Mouse (Mus musculus) layer of hippocampus, adult 6 months (tissue): ENCODE data around the gene H2al1a. TPM values are rescaled to one million over a fixed set of nuclear protein-coding genes. Genes with fewer than 3 reads are reported as not detected.

ENCODE experiments used
- long read RNA-seq, 2 experiments: library from polyadenylated mRNA; unstranded; transcript quantifications; one replicate each; pipeline ENCODE4 v2.0.0; 2019 to 2020
- polyA plus RNA-seq: library from polyadenylated mRNA; unstranded; fragments of <200 nt; fragmentation: Nextera tagmentation; gene quantifications from 2 replicates; pipeline ENCODE4 v1.2.3, GENCODE M21; 2021

H2al1a gene
- not detected in 2 replicates for polyA plus RNA-seq
- long read RNA-seq, experiment 1 = 0 reads
- long read RNA-seq, experiment 2 = 0 reads

GRCm38 (mm10) chrX:11298957-11299356 is at the start of gene H2al1a:
Gene H2al1a, plus strand, starts transcription at chrX:11299257.

GRCm38 (mm10) chrX:11302132-11302531 is 3.1 kb downstream of the H2al1a start, which contains the start of gene H2al1b:
Gene H2al1b, plus strand, starts transcription at chrX:11302432.

GRCm38 (mm10) chrX:11305355-11305754 is 6.3 kb downstream of the H2al1a start, which contains the start of gene H2al1c:
Gene H2al1c, plus strand, starts transcription at chrX:11305655.

GRCm38 (mm10) chrX:11308524-11308923 is 9.5 kb downstream of the H2al1a start, which contains the start of gene H2al1d:
Gene H2al1d, plus strand, starts transcription at chrX:11308824.

GRCm38 (mm10) chrX:11311634-11312033 is 12.6 kb downstream of the H2al1a start, which contains the start of gene H2al1e:
Gene H2al1e, plus strand, starts transcription at chrX:11311934.

GRCm38 (mm10) chrX:11314858-11315257 is 15.8 kb downstream of the H2al1a start, which contains the start of gene H2al1f:
Gene H2al1f, plus strand, starts transcription at chrX:11315158.

GRCm38 (mm10) chrX:11317956-11318355 is 18.9 kb downstream of the H2al1a start, which contains the start of gene H2al1g:
Gene H2al1g, plus strand, starts transcription at chrX:11318256.

GRCm38 (mm10) chrX:11321192-11321591 is 22.1 kb downstream of the H2al1a start, which contains the start of gene H2al1h:
Gene H2al1h, plus strand, starts transcription at chrX:11321492.

GRCm38 (mm10) chrX:11324359-11324758 is 25.3 kb downstream of the H2al1a start, which contains the start of gene H2al1i:
Gene H2al1i, plus strand, starts transcription at chrX:11324659.

GRCm38 (mm10) chrX:11327522-11327921 is 28.5 kb downstream of the H2al1a start, which contains the start of gene H2al1j:
Gene H2al1j, plus strand, starts transcription at chrX:11327822.

Other genes starting within 250 kb of the H2al1a start
- gene H2al1b, start 3.2 kb downstream of the H2al1a start, polyA plus RNA-seq = not detected in 2 replicates
- not detected in 2 replicates for gene H2al1c, start 6.4 kb downstream of the H2al1a start, polyA plus RNA-seq
- gene H2al1d, start 9.6 kb downstream of the H2al1a start, polyA plus RNA-seq = not detected in 2 replicates
- not detected in 2 replicates for gene H2al1e, start 12.7 kb downstream of the H2al1a start, polyA plus RNA-seq
- gene H2al1f, start 15.9 kb downstream of the H2al1a start, polyA plus RNA-seq = not detected in 2 replicates
- not detected in 2 replicates for gene H2al1g, start 19.0 kb downstream of the H2al1a start, polyA plus RNA-seq
- not detected in 2 replicates for gene H2al1h, start 22.2 kb downstream of the H2al1a start, polyA plus RNA-seq
- gene H2al1i, start 25.4 kb downstream of the H2al1a start, polyA plus RNA-seq = not detected in 2 replicates
- gene H2al1j, start 28.6 kb downstream of the H2al1a start, polyA plus RNA-seq = not detected in 2 replicates